Mouse (Mus musculus) megakaryocyte, embryonic 14.5 days (primary cell): ENCODE results near the gene Sh2b1.

Experiments used
- FLI1 ChIP-seq: IDR thresholded peaks from 2 replicates; pipeline ENCODE4 v1.6.1; 2012; ENCODE audit warnings: low read length, inconsistent platforms, mixed read lengths
- GATA1 ChIP-seq: IDR thresholded peaks from 3 replicates; pipeline ENCODE4 v1.6.1; 2012; ENCODE audit warnings: mixed read lengths, low read length, inconsistent platforms, borderline replicate concordance

DNA sequence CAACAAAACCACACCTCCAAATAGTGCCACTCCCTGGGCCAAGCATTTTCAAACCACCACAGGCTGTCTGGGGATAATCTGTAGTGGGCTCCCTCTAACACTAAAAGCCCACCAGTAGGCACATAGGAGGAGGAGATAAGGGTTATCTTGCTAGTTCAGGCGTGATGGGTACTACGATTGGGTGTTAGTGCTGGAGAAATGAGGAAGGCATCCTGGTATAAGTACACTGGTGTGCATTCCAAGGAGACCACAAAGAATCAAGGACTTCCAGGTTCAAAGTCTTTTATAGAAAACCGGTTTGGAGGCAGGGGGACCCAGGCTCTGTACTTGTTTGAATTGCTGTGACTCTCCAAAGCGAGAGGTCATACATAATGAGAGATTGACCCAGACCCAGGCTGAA is 47.1 kb downstream of the Sh2b1 start:
- TF ChIP-seq GATA1 (no peak), FLI1 (no peak)
